Mouse (Mus musculus) right cerebral cortex, postnatal 25 days (tissue): ENCODE results near the gene Appbp2.
"Not testable (repeated sequence)": the region's sequence is repeated elsewhere in the genome, so short reads cannot be mapped to it uniquely, and the experiment has no call there.

Source experiments
- DNase-seq: peaks from one replicate; pipeline ENCODE4 v3.0.0; 2022

The Appbp2 gene

DNA sequence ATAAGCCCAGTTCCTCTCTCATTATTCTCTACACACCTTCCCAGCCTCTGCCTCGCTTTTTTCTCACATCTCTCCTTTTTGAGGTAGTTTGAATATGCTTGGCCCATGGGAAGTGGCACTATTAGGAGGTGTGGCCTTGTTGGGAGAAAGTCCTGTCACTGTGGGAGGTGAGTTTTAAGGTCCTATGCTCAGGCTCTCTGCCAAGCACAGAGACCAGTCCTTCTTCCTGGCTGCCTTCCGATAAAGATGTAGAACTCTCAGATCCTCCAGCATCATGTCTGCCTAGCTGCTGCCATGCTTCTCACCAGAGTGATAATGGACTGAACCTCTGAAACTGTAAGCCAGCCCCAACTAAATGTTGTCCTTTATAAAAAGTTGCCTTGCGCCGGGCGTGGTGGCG is 12.4 kb downstream of the Appbp2 start:
- DNase-seq: no peak

DNA sequence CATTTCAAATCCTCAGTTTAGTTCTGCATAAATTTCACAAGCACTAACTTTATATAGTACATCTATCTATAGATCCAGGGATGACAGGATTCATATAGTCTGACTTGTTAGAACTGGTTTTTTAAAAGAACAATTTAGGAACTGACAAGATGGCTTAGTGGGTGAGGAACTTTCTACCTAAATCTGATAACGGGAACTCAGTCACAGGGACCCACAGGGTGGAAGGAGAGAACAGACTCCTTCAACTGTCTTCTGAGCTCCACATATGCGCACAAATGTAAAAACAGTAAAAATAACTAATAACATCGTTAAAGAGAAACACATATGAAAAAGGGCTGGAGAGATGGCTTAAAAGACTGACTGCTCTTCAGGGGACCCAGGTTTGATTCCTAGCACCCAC is 15.9 kb downstream of the Appbp2 start:
- DNase-seq: no peak

DNA sequence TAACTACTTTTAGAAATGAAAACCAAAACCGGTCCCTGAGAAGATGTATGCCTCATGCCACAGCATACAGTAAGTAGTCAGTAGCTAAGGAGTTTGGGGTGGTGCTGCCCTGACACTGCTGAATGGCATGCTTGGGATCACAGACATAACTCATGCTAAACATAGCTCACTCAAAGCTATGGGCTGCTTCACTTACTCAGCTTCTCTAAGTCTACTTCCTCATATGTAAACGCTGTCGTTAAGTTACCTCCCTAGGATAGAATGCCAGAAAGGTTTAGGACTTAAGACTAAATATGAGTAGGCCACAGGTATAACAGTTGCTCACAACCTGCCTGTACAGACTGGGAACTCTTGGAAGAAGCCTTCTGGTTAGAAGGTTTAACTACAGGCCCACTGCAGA is 20.3 kb downstream of the Appbp2 start:
- DNase-seq: no peak

DNA sequence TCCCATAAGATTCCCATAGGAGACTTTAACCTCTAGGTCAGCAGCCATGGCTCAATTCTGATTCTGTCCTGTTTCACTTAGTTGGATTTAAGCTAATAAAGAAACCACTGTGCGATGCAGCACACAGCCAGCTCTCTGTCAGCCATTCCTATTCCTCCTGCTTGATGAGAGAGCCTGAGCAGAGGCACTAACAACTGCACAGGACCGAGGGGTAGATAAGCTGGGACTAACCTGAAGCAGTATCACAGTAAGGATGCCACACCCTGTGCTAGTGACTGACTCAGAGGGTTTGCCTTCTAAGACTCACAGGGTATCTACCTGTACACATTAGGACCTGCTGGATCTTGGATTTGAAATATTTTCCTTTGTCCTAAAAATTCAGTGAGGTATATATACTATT is 21.7 kb downstream of the Appbp2 start:
- DNase-seq: no peak

DNA sequence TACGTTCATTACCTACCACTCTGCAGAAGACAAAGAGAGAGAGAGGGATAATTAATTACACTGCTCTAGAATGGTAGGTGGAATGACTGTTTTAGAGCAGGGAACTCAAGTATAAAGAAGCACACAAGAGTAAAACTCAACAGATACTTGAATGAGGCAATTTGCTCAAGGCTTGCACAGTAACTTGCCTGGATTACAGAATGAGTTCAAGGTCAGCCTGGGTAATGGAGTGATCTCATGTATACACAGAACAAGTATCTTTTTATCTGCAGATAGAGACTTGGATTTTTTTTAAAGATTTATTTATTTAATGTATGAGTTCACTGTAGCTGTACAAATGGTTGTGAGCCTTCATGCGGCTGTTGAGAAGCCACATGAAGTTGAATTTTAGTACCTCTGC is 23.8 kb downstream of the Appbp2 start:
- DNase-seq: no peak

DNA sequence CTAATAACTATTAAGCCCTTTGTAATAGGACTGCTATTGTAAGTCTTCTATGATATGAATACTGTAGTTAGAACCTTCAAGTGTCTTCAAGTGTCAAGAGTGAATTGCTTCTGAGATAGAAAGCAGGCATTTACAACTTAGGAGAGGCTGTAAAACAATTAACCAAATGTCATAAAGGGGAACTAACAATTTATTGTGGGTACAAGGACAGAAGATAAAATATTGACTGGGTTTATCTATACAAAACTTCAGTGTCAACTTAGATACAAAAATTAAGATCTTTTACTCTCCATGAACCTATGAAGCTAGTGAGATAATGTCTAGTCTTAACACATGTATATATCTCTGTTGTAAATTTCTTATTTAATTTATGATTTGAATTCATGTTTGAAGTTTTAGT is 28.7 kb downstream of the Appbp2 start:
- no peak for DNase-seq

DNA sequence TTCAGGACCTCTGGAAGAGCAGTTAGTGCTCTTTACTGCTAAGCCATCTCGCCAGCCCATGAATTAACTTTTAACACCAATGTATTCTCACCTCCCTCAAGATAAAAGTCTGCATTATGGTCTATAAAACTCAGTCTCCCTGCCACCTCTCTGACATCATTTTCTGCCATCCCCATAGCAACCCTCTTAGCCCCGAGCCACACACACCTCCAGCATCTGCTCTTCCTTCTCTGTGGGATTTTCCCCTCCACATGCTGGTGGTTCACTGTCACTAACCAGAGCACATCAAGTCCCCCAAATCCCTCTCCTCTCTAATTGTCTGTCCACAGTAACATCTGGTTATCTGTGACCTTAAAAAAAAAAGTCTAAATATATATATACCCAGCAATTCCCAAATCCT is 36.0 kb downstream of the Appbp2 start:
- DNase-seq: no peak

DNA sequence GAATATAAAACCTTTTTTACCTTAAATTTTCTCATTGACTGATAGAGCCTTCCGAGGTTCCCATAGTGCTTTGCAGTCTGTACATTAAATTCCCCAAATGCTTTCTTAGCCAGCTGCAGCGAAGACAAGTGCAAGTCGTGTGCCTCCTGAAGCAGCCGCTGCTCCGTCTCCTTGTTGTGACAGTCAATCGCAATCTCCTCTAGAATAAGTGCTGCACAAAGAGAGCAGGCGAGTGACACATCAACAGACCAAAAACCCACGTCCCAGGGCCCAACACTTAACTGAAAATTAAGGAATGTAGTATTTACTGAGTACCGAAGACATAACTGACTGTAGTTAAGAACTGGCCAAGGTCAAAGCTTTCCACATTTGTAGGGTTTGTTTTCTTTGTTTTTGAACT is 38.9 kb downstream of the Appbp2 start:
- no peak for DNase-seq

DNA sequence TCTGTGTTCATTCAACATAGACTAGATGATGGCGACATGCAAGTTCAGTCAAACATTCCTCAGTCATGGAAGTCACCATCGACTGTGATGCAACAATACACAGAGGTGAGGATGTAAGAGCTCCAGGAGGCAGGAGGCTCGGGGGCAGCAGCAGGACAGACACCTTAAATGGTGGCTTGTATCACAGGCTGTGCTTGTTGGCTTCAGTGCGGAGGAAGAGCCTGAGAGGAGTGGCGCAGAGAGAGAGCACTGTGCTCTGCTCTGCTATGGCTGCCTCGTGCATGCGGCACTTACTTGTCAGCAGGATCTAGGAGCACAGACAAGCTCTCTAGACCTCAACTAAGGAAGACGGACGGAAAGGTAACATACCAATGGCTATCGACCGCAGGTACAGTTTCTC is 40.7 kb downstream of the Appbp2 start:
- no peak for DNase-seq

DNA sequence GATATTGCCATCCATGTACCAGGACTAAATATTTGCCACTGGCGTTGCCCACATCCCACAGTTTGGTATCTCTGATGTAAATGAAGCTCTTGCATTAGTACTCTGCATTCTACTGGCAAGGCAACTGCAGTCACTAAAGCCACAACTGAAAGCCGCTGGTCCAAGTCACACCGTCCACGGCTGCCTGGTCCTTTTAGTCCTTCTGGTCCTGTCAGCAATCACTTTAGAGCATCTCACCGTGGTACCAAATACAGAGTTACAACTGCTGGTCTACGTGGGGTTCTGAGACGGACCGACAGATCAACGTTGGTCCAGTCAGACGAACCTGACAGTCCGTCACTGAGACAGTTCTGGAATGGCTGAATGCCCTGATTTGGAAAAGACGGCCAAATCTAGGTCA is 44.2 kb downstream of the Appbp2 start:
- DNase-seq: no peak

DNA sequence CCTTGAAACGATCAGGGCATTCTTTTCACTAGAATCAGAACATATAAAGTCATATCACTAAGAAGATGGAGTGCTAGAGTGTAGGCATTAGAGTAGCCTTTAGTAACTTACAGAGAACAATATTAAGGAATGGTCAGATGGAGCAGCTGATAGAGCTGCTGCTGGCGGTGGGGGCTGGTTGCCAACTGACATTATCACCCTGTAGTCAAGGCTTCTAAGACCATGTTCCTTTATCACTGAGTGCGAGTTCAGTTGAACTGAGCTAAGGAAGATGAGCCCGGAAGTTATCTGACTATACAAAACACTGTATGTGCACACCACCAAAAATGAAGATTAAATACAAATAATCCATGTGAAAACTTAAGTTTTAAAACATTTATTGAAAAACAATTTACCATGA is 45.8 kb downstream of the Appbp2 start:
- no peak for DNase-seq

DNA sequence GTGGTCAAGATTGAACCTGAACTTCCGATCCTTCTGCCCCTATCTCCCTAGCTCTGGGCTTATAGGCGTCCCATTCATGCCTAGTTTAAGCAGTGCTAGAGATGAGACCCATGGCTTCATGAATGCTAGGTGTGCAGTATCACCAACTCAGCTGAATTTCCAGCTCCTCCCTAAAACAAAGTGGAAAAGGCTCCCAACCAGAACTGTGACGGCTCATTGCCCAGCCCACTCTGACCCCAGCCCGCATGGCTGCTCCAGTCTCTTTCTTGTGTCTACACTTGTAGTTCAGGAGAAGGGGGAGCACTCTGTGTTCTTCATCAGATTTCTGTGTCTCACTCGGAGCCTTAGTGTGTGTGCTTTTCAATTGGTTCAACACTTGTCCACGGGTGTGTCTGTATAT is 50.1 kb downstream of the Appbp2 start:
- no peak for DNase-seq

DNA sequence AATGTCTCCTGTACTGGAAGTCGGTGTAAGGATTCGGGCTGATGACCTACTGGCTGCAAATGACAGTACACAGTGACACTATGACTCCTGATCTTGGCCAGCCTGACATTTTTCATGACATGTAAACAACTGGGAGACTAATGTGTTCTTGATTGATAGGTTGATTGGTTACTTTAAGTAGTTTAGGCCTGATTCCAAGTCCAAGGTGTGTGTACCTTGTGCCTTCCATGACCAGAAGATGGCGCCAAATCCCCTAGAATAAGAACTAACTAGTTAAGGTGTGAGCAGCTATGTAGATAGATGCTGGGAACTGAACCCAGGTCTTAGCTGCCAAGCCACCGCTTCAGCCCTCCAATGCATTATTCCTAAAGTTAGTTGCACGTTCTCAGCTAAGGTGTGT is 50.8 kb downstream of the Appbp2 start:
- DNase-seq: no peak

DNA sequence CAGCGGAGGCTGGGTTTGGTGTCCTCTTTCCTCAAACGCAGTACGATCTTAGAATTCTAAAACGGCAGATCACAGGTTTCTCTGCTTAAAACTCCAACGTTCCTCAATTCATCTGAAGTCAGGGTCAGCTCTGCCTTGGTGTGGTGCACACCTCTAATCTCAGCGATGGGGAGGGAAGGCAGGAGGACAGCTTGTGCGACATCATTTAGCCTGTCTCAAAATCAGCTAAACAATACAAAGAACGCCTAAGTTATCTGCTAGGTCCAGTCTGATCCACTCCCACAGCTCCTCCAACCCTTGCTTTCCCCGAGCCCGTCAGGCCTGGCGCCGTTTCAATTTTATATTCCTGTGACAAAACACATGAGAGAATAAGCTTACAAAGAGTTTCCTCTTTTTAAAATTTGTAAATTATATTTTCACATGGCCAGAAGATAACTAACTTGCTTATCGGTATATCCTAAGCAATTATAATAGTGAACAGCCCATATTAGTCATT is 51.6 kb downstream of the Appbp2 start:
- DNase-seq: no peak

DNA sequence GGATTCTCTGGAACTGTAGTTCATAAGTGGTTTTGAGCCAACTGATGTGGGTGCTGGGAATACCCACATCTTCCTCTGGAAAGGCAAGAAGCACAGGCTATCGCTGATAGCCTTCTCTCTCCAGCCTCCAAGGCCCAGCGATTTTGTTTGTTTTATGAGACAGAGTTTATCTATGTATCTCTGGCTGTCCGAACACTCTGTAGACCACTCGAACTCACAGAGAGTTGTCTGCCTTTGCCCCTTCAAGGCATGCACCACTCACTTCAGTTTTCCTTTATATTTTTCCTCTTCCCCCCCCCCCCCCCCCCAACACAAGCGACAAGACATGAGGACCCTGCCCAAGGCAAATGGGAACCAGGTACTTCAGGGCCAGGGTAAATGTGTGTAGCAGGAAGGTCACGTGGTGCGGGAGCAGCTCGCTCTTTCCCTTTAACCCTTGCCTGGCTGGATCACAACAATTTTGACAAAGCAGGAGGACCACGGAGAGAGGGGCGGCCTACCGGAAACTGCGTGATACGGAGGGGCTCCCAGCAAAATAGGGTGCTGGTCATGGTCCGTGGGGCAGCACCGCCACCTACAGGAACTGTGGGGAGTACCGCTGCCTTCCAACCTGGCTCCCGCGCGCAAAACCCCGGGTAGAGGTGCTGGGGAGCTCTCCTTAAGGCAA is 52.2 kb downstream of the Appbp2 start:
- DNase-seq: peak; percentile 76

DNA sequence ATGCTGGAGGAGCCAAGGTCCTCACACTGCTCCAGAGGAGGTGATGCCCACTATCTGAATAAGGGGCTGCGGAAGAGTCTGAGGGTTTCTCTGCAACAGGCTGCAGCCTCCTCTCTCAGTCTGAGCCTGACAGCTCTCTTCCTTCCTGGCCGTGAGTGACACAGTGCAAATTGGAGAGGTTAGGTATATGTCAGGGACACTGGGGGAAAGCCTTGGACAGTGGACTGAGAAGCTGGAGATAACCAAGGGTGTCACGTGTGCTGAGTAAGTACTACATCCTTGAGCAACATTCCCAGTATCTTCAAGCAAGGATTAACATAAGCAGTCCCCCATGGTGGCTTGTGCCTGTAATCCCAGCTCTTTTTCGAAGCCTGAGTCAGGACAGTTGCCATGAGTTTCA is 56.5 kb downstream of the Appbp2 start:
- no peak for DNase-seq

DNA sequence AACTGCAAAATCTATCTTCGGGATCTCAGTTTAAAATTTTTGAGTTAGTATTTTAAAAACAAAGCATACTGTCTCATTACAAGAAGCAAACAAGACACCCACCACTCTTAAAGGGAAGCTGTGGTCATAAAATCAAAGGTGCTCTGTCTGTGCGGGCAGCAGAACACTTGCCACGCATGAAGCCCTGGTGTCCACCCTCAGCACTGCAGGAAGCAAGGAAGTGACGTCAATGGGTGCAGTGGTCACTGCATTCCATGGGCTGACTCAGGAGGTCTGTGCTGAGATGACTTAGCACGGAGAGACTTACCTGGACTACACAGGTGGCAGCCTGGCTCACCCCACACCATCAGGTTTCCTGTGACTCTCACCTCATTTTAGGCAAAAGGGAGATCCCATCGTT is 57.2 kb downstream of the Appbp2 start:
- DNase-seq: no peak

DNA sequence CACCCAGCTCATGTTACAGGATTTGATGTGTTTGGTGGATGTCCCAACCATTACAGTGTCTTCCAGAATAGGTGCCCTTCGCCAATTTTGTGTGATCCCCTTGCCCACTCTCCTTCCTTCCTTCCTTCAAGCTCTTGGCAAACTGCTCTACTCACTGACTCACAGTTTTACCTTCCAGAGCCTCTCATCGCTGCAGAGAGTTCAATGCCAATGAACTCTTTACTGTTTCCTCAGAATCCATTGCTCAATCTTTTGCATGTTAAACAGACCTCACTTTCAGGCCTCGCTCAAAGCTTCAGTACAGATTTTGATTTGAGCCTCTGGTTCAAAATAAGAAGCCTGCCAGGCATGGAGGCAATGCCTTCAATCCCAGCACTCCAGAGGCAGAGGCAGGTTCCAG is 59.0 kb downstream of the Appbp2 start:
- DNase-seq: no peak

DNA sequence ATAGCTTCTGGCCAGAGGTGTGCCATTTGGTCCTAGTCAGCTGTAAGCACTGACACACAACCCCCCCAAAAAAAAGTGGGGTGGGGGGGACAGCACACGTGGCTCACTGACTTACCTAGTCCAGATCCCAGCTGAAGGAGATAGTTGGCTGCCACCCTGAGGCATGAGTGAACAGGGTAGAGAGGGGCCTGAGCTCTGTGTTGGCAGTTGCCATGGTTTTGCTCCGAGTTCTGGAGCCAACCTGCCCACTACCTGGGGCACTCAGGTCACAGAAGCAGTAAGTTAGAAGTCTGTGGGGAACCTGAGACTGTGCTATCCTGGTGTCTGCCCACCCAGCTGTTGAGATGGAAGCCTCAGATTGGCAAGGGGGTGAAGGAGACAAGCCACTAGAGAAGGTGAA is 64.1 kb downstream of the Appbp2 start:
- no peak for DNase-seq

DNA sequence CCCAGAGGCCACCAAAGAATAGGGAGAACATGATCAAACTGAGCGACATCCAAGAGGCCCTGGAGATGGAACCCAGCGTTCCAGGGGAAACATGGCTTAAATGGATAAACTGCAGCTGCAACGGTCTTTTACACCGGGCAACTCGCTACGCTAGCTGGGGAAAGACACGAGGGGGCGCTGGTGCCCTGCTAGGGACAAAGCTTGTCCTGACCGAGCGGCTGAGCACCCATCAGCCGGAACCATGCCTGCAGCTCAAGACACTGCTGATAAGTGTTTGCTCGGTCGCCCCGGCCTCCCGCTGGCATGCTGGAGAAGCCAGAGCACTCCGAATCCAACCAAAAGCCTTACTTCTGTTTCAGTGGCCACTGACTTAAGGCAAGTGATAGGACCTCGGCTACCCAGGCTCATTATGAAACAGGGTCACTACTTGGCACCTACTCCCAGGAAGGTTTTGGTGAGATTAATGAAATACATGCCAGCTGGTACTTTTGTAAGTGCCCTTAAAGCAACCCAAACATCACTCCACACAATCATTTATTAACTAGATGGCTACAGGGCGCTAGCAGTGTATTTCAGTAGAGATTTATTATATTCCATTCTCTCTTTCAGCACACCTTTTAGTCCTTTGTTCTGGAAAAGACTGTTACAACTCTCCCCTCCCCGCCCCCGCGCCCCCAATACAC is 64.7 kb downstream of the Appbp2 start, which contains the start of gene 1700125H20Rik:
Gene 1700125H20Rik (plus strand): TSS at position 347 of the 683 bp plus-strand sequence.
- DNase-seq: peak; percentile 82

DNA sequence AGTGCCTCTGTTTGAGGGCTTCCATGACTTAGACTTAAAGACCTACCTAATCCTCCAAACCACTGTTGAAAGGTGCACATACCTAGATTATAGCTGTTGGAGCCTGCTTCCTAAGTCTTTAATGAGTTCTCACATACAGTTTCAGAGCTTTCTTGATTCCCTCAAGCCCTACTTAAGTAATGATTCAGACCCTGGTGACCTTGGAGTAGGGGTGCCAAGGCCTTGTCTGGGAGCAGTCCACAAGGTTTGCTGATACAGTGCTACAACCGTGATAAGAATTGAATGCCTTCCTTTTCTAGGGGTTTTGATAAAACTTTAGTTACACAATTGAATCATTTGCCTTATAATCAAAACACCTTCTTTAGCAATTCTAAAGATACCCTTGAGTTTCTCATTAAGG is 67.4 kb downstream of the Appbp2 start:
- DNase-seq: no peak

DNA sequence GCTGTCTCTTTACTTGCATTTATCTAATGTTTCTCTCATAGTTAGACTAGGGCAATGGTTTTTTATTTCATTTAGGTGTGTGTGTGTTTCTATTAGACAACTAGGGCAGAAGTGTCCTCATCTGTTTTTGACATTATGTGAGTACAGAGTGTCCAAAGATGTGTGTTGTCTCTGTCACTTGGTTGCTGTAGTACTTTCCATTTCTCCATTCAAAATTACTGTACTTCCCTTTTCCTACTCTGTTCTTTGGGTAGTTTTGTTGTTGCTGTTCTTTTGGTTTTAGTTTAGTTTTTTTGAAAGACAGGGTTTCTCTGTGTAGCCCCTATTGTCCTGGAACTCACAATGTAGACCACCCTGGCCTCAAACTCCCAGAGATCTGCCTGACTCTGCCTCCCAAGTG is 70.6 kb downstream of the Appbp2 start:
- no peak for DNase-seq

DNA sequence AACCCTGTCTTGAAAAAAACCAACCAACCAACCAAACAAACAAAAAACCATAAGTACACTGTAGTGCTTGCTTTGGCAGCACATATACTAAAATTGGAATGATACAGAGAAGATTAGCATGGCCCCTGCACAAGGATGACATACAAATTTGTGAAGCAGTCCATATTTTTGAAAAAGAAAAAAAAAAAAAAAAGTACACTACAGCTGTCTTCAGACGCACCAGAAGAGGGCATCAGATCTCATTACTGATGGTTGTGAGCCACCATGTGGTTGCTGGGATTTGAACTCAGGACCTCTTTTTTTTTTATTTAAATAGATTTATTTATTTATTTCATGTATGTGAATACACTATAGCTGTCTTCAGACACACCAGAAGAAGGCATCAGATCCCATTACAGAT is 71.9 kb downstream of the Appbp2 start:
- DNase-seq: not testable (repeated sequence)

DNA sequence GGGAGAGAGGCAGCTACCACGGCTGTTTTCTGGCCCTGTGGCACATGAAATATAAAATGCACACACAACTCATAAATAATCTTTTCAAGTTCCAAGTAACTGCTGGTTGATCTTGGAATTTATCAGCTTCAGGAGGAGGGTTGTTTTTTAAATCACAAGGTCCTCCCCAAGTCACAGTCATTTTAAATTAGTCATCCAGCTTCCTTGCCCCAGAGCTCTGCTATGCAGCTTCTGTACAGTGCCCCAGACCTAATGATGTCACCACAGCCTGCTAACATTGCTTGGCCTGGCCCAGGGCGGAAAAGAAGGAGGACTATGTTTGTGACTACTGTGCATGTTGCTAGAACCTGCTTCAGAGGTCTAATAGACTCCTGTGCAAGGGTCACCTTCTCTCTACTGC is 77.6 kb downstream of the Appbp2 start:
- no peak for DNase-seq
